Mouse (Mus musculus): ENCODE measurements around the gene Sh3rf1.

DNA sequence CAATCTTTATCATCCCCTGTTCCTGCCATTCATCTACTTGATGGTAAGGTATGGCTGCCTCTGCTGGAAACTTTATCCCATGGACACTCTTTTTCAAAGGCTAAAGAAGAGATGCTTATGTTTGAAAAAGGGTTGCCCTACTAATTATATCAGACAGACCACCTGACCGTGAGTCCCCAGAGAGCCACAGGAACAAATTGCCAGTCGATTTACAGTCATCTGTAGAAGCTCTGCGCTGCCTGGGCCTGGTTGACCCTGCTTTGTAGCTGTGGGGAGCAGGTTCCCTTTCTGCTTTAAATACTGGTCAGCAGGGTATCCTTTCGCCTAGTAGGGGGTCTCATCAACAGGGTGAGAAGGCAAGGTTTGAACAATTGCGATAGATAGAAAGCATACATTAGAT, 124.4 kb downstream of the Sh3rf1 start:
- TF ChIP-seq MAX (IDR thresholded peaks at IDR 0.05) (no peak), CTCF (IDR thresholded peaks at IDR 0.05; ENCODE audit: control insufficient read depth, insufficient read depth, insufficient read length) (no peak), USF1 (IDR thresholded peaks at IDR 0.05; ENCODE audit: low read depth) (no peak), MYOG (IDR thresholded peaks at IDR 0.05; ENCODE audit: control insufficient read depth, extremely low read depth, insufficient read length) (no peak)

All from C2C12 (cell line).